Mouse (Mus musculus) midbrain, embryonic 11.5 days (tissue): ENCODE results near the gene Klf15. TPM values are rescaled to one million over a fixed set of nuclear protein-coding genes. Genes with fewer than 3 reads are reported as not detected.

Experiments used
- ATAC-seq: fragments of 200-750 bp; cut with Nextera tagmentation; 2 replicates; pipeline ENCODE4 v1.8.0; 2017; ENCODE audit warnings: moderate TSS enrichment, moderate library complexity; ENCODE audit not compliant: low FRiP score
- DNase-seq: peaks from one replicate; pipeline ENCODE4 v3.0.0; 2015; ENCODE audit warnings: low spot score; ENCODE audit errors: missing footprints
- H3K27ac ChIP-seq: fragments of 300-500 bp; sonication (generic); 2 replicates; pipeline ENCODE4 v1.5.1; 2014; ENCODE audit warnings: low read depth, low read length
- H3K27me3 ChIP-seq: fragments of 300-500 bp; sonication (generic); 2 replicates; pipeline ENCODE4 v1.6.1; 2014; ENCODE audit warnings: mild to moderate bottlenecking, low read length, moderate library complexity, mixed read lengths; ENCODE audit not compliant: control insufficient read depth, insufficient read depth
- H3K36me3 ChIP-seq: fragments of 300-500 bp; sonication (generic); 2 replicates; pipeline ENCODE4 v1.6.1; 2014; ENCODE audit warnings: mild to moderate bottlenecking, low read length, moderate library complexity, mixed read lengths; ENCODE audit not compliant: control insufficient read depth, insufficient read depth
- H3K4me1 ChIP-seq: fragments of 300-500 bp; sonication (generic); 2 replicates; pipeline ENCODE4 v1.6.1; 2014; ENCODE audit warnings: low read length; ENCODE audit not compliant: control insufficient read depth, insufficient read depth
- H3K4me2 ChIP-seq: fragments of 300-500 bp; sonication (generic); 2 replicates; pipeline ENCODE4 v1.6.1; 2014; ENCODE audit warnings: mild to moderate bottlenecking, moderate library complexity
- H3K4me3 ChIP-seq: fragments of 300-500 bp; sonication (generic); 2 replicates; pipeline ENCODE4 v1.5.1; 2014; ENCODE audit warnings: low read depth, low read length
- H3K9ac ChIP-seq: fragments of 300-500 bp; sonication (generic); 2 replicates; pipeline ENCODE4 v1.6.1; 2014; ENCODE audit warnings: low read length
- H3K9me3 ChIP-seq: fragments of 300-500 bp; sonication (generic); 2 replicates; pipeline ENCODE4 v1.6.1; 2016; ENCODE audit warnings: low read length; ENCODE audit not compliant: control insufficient read depth
- WGBS: fragments of 180-500 bp; shearing (Covaris S2); extraction: QIAGEN DNeasy Blood & Tissue Kit; methylation state at CpG from one replicate; pipeline ENCODE4 v1.1.7; 2014; 5-methylcytosine and 5-hydroxymethylcytosine counted together
- polyA plus RNA-seq: library from polyadenylated mRNA; unstranded; fragments of >200 nt; fragmentation: Nextera tagmentation; extraction: Ambion mirVana; gene quantifications from 2 replicates; pipeline ENCODE4 v1.2.1, GENCODE M21; 2014

Klf15 gene
- polyA plus RNA-seq, 1 experiment from 2014 or later, result 4.2 TPM

DNA sequence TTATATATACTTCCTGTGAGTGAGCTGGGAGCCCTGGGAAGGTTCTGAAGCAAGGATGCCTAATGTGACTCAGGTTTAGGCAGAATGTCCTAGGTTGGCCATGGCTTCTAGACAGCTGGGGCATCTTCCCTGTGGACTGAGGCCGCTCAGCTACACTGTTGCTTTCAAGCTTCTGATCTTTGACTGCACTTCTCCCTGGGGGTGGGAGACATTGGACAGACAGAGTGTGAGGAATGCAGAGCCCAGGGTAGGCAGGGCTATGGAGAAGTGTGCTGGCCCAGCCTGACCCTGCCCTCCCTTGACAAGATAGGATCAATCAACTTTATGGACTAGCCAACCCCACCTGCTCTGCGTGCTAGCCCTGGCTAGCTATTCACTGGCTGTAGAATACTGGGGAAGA is 1.2 kb upstream of the Klf15 start:
- peaks cover 23% of the 10 kb centered on the region for H3K27me3 ChIP-seq
- H3K4me3 ChIP-seq, result no peak overlapping the region
- no peak overlapping the region for H3K4me2 ChIP-seq

DNA sequence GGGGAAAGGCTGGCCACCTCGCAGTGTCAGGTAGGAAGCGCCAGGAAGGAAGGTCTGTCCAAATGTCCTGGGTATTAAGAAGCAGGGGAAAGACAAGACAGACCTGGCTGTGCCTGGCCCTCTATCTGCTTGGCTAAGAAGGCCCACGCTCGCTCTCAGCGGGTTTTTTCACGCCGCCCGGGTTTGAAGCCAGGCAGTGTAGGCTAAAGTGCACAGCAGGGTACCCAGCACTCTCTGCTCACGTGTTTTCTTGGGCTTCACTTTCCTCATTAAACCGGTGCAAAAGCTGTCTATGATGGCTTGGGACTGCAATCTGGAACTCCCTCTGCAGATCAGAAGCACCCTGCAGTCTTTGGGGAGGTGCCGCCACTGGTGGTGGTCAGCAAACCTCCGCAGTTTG is 605 bp upstream of the Klf15 start:
- Histone ChIP-seq H3K4me3 (peak overlapping the region; percentile 61), H3K9me3 (no peaks in the 10 kb centered on the region), H3K27ac (no peak overlapping the region), H3K9ac (no peak overlapping the region; the same call in 1 of the 2 replicates), H3K36me3 (no peaks in the 10 kb centered on the region), H3K4me2 (peak overlapping the region; percentile 100), H3K27me3 (peaks cover 23% of the 10 kb centered on the region), H3K4me1 (peaks cover 14% of the 10 kb centered on the region)
- ATAC-seq (peak; percentile 8), DNase-seq (no peak)
- 10% methylated on average over 12 of the region's 12 CpGs for WGBS

More for the DNA sequence above, 1.2 kb upstream of the Klf15 start:
- DNase-seq (no peak), ATAC-seq (no peak)
- WGBS, result 58% methylated on average over 2 of the region's 2 CpGs
- Histone ChIP-seq H3K27ac (no peak overlapping the region), H3K9ac (no peak overlapping the region), H3K4me1 (peaks cover 14% of the 10 kb centered on the region), H3K36me3 (no peaks in the 10 kb centered on the region), H3K9me3 (no peaks in the 10 kb centered on the region)

DNA sequence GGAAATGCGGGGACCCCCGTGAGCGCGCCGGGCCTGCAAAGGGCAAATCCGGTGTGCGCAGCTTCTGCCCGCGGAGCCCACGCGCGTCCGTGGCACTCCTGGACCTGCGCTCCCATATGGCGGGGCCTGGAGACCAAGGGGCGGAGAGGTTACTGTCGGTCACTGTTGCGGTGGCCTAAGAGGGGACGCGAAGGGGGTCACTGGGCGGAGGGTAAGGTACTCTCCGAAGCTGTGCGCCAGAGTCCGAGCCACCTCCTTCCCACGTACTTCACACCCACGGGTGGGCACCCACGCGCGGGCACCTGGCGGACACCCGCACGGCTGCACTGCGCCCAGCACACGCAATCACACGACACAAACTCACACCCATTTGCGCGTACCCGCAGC is 458 bp downstream of the Klf15 start:
- DNase-seq (peak; percentile 88), ATAC-seq (peak; percentile 61)
- H3K9ac ChIP-seq, result peak overlapping the region; percentile 72
- peak overlapping the region; percentile 61 for H3K4me3 ChIP-seq
- peak overlapping the region; percentile 100 for H3K4me2 ChIP-seq
- no peak overlapping the region for H3K27ac ChIP-seq
- peaks cover 23% of the 10 kb centered on the region for H3K27me3 ChIP-seq
- H3K9me3 ChIP-seq, result no peaks in the 10 kb centered on the region
- H3K36me3 ChIP-seq, result no peaks in the 10 kb centered on the region
- under 1% methylated on average over 31 of the region's 38 CpGs for WGBS
- peaks cover 14% of the 10 kb centered on the region for H3K4me1 ChIP-seq

DNA sequence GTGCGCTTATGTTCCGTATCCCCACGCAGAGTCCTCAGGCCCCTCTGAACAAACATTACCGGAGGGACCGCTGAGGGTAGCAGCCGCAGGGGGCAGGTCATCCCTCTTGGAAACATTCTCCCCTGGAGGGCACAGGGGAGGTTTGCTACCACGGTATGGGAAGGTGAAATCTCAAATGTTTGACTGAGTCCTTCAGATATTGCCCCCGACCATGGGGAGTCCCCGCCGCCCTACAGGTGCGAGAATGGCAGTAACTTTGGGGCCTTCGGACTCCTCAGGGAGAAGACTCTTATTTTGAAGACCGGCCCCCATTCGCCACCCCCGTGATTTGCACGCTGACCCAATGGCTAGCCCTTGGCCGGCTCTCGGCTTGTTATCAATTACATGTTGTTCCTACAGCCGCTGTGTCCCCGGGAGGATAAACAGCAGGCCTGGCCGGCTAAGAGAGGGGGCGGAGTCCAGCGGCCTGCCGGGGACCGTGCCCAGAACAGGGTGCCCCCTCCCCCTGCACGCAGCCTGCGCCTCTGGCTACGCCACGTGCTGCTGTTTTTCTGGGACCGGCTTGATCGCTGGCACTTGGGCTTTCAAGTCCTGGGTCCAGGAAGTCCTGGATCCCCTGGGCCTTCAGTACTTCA is 969 bp downstream of the Klf15 start:
- H3K9ac ChIP-seq, result peak overlapping the region; percentile 72
- H3K9me3 ChIP-seq, result no peaks in the 10 kb centered on the region
- H3K4me3 ChIP-seq, result peak overlapping the region; percentile 61
- H3K4me2 ChIP-seq, result peak overlapping the region; percentile 100
- H3K27ac ChIP-seq, result no peak overlapping the region
- ATAC-seq, result peak; percentile 77
- no peaks in the 10 kb centered on the region for H3K36me3 ChIP-seq
- H3K4me1 ChIP-seq, result peaks cover 14% of the 10 kb centered on the region
- DNase-seq, result peak; percentile 93
- WGBS, result under 1% methylated on average over 31 of the region's 31 CpGs
- peaks cover 23% of the 10 kb centered on the region for H3K27me3 ChIP-seq

DNA sequence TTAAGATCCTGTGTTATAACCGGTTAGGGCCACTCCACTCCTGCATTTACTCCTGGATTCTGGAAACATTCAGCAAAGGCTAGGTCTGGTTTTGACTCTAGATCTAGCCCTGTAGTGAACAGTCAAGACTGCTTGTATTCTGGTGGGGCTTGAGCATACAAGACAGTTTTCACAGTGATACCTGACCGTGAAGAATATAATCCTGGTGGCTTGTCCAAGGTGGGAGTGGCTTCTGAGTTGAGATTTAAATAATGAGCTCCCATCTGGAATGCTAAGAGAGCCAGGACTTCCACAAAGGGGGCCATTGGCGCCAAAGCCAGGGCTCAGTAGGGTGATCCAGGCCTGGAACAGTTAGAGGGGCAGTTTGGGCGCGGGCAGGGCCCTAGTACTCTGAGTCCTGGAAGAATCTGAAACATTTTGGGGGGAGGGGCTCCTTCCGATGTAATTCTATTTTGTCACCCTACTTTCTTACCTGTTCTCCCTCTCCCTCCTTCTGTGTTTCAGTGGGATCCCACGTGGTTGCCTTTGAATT is 1.6 kb downstream of the Klf15 start:
- peak; percentile 91 for DNase-seq
- Histone ChIP-seq H3K9me3 (no peaks in the 10 kb centered on the region), H3K36me3 (no peaks in the 10 kb centered on the region), H3K9ac (no peak overlapping the region), H3K4me1 (peaks cover 14% of the 10 kb centered on the region), H3K27me3 (peaks cover 23% of the 10 kb centered on the region), H3K4me2 (peak overlapping the region; percentile 100), H3K27ac (no peak overlapping the region), H3K4me3 (peak overlapping the region; percentile 61)
- no peak for ATAC-seq
- WGBS, result 44% methylated on average over 7 of the region's 7 CpGs

DNA sequence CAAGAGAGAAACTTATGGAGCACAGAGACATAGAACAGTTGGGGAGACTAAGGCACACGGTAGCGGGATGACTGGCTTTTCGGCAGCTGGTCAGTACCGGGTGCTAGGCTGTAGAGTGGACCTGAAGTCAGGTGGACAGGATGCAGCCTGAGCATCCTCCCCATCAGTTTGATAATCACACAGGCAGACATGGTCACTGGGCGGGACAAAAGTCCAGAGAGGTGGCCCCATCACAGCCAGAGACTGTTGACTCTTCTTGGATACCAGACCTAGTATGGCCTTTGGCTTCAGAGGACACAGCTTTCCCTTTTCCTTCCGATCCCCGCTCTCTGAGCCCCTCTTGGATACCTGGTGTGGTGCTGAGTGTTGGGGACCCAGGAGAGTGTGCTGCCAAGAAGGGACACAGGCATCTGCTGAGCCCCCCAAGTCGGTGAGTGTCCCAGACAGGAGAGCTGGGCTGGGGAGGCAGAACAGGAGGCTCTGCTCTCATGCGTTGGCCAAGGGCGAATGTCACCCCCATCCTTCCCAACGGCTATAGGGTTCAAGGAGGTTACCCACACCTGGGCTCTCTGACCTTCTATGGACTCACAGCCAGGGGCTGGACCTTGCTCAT is 2.8 kb downstream of the Klf15 start:
- WGBS, result 94% methylated on average over 11 of the region's 11 CpGs
- Histone ChIP-seq H3K27me3 (peaks cover 23% of the 10 kb centered on the region), H3K9me3 (no peaks in the 10 kb centered on the region), H3K4me3 (no peak overlapping the region), H3K27ac (no peak overlapping the region), H3K4me1 (peaks cover 14% of the 10 kb centered on the region), H3K4me2 (no peak overlapping the region), H3K9ac (no peak overlapping the region), H3K36me3 (no peaks in the 10 kb centered on the region)
- DNase-seq (no peak), ATAC-seq (no peak)

DNA sequence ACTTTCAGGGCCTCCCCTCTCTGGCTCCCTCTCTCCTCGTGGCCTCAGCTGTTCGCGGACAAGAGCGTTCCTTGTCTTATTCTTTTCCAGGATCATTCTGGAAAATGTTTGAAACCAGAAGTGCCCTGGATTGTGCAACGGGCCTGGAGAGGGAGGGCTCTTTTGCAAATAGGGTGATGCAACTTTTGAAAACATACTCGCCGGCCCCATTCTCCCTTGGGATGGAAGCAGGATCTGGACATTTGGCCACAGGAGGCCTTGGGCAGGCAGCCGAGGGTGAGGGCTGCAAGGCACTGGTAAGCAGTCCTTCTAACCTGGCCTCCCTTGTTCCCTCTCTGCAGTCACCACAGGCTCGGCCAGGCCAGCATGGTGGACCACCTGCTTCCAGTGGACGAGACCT is 3.7 kb downstream of the Klf15 start:
- no peak overlapping the region for H3K27ac ChIP-seq
- H3K36me3 ChIP-seq, result no peaks in the 10 kb centered on the region
- peaks cover 19% of the 10 kb centered on the region for H3K27me3 ChIP-seq
- peaks cover 14% of the 10 kb centered on the region for H3K4me1 ChIP-seq
- no peak for DNase-seq
- no peak overlapping the region for H3K4me3 ChIP-seq
- WGBS, result 87% methylated on average over 10 of the region's 10 CpGs
- no peak overlapping the region for H3K4me2 ChIP-seq
- ATAC-seq, result no peak
- no peak overlapping the region for H3K9ac ChIP-seq
- no peaks in the 10 kb centered on the region for H3K9me3 ChIP-seq

DNA sequence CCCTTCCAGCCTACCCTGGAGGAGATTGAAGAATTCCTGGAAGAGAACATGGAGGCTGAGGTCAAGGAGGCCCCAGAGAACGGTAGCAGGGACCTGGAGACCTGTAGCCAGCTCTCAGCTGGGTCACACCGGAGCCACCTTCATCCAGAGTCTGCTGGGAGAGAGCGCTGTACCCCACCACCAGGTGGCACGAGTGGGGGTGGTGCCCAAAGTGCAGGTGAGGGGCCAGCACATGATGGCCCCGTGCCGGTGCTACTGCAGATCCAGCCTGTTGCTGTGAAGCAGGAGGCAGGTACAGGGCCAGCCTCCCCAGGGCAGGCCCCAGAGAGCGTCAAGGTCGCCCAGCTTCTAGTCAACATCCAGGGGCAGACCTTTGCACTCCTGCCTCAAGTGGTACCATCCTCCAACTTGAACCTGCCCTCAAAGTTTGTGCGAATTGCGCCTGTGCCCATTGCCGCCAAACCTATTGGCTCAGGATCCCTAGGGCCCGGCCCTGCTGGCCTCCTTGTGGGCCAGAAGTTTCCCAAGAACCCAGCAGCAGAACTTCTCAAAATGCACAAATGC is 4.6 kb downstream of the Klf15 start:
- Histone ChIP-seq H3K4me1 (peaks cover 14% of the 10 kb centered on the region), H3K4me2 (no peak overlapping the region), H3K27me3 (peaks cover 10% of the 10 kb centered on the region)

DNA sequence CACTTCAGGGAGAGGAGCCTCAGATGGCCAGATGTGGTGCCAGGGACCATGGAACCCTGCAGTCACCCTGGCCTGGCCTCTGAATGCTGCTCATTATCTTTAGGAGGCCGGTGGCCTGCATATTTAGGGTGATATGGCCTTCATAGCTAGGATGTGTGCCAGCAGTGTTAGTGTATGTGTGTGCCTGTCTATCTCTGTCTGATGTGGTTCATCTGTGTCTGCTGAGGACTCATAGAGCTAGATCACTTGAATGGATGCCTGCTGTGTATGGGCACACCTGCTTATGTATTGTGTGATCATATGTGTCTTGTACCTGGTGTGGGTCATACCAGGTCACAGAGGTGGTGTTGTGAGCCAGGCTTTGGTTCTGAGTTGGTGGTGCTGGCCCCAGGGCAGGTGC is 5.8 kb downstream of the Klf15 start:
- no peaks in the 10 kb centered on the region for H3K9me3 ChIP-seq

More for the DNA sequence above, 4.6 kb downstream of the Klf15 start:
- Histone ChIP-seq H3K9me3 (no peaks in the 10 kb centered on the region), H3K4me3 (no peak overlapping the region), H3K36me3 (no peaks in the 10 kb centered on the region), H3K9ac (no peak overlapping the region), H3K27ac (no peak overlapping the region)
- DNase-seq, result no peak
- 91% methylated on average over 12 of the region's 12 CpGs for WGBS
- ATAC-seq, result no peak

More for the DNA sequence above, 5.8 kb downstream of the Klf15 start:
- Histone ChIP-seq H3K27me3 (peaks cover 3% of the 10 kb centered on the region; the same call in 1 of the 2 replicates), H3K27ac (no peak overlapping the region), H3K9ac (no peak overlapping the region), H3K36me3 (no peaks in the 10 kb centered on the region), H3K4me2 (no peak overlapping the region), H3K4me3 (no peak overlapping the region), H3K4me1 (peaks cover 8% of the 10 kb centered on the region; the same call in 1 of the 2 replicates)
- DNase-seq (no peak), ATAC-seq (no peak)
- 81% methylated on average over 1 of the region's 1 CpGs for WGBS
